Mouse (Mus musculus) megakaryocyte, embryonic 14.5 days (primary cell): Measurements from ENCODE around the gene Gopc.

Experiments used
- FLI1 ChIP-seq: IDR thresholded peaks from 2 replicates; pipeline ENCODE4 v1.6.1; 2012; ENCODE audit warnings: low read length, inconsistent platforms, mixed read lengths
- GATA1 ChIP-seq: IDR thresholded peaks from 3 replicates; pipeline ENCODE4 v1.6.1; 2012; ENCODE audit warnings: mixed read lengths, low read length, inconsistent platforms, borderline replicate concordance

- no peak for TF ChIP-seq GATA1
- TF ChIP-seq FLI1 = no peak
Observed at GRCm38 (mm10) chr10:52407526-52407925, 25.6 kb upstream of the Gopc start.
